Mouse (Mus musculus) c-Kit-positive CD71-positive TER-119-negative erythroid progenitor cells, embryonic 14.5 days (primary cell): Measurements from ENCODE around the gene Luzp1.

Experiments
- DNase-seq: peaks from one replicate; pipeline ENCODE4 v3.0.0-alpha.2; 2013; ENCODE audit warnings: low read depth

Gene Luzp1

GRCm38 (mm10) chr4:136462839-136463178 lies 6.8 kb upstream of the Luzp1 start:
- DNase-seq: no peak

DNA sequence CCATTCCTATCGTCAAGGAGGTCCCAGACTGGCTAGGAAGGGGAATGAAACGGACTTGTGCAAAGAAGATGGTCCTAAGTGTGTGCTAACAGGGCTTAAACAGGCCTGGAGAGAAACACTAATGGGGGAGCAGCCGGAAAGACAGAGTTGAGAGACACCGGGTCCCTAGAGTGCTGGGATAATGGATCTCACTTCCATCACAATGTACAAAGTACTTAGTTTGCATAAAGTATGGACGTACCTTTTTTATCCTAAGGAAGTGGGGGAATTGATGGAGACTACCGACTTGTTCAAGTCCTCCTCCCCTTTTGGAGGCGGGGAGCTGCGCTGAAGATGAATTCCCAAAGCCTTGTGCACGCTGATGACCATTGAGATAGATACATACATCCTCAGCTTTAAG lies 6.1 kb upstream of the Luzp1 start:
- DNase-seq: no peak

DNA sequence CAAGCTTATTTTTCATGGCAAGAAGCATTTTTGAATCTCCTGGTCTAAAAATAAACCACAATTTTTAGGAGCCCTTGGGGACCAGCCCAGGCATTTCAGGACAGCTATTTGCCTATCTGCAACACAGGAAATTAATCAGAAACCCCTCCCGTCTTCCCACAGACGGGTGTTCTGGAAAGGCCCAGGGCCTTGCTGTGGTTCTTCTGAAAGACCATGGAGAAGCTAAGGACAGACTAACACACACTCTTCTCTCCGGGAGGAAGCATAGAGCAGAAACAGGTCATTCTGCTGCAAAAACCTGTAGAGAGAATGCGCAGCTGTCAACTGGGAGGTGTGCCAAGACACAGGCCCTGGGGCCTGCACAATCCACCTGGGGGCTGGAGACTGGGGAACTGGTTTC lies 3.3 kb upstream of the Luzp1 start:
- DNase-seq: no peak

- no peak for DNase-seq
Measured at GRCm38 (mm10) chr4:136468553-136469327, 821 bp upstream of the Luzp1 start.

- no peak for DNase-seq
Measured at GRCm38 (mm10) chr4:136469941-136470346, 383 bp downstream of the Luzp1 start.

GRCm38 (mm10) chr4:136470347-136471071 lies 948 bp downstream of the Luzp1 start:
- DNase-seq: no peak

DNA sequence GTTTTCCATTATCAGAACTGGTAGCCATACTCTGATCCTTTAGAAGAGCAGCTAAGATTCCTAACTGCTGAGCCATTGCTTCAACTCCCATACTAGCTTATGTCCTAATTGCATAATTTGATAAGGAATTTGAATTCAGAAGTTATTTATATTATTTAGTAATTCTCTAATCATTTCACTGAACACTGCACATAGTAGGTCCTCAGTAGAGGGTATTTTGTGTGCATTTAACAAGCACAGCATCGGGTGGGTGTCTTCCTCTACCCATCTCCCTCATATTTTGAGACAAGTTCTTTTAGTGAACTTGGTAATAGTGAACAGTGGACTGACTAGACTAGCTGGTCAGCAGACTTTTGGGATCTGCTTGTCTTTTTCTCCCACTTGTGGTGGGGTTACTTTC lies 7.1 kb downstream of the Luzp1 start:
- no peak for DNase-seq

GRCm38 (mm10) chr4:136486549-136486948 lies 17.0 kb downstream of the Luzp1 start:
- DNase-seq: no peak

DNA sequence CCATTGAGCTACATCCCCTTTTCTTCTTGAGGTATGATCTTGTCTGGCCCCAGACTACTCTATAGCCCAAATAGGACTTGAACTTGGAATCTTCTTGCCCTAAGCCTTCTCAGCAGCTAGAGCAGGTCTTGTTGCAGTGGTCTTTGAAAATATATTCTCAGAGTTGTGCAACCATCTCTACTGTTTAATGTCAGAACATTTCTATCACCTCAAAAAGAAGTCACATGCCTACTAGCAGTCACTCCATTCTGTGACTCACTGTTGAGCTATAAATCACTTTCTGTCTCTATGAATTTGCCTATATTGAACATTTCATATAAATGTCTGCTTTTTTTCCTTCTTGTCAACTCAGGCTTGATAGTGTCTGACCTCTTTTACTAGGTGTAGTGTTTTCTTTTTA lies 26.4 kb downstream of the Luzp1 start:
- DNase-seq: no peak

GRCm38 (mm10) chr4:136505426-136506215 lies 36.1 kb downstream of the Luzp1 start:
- no peak for DNase-seq

DNA sequence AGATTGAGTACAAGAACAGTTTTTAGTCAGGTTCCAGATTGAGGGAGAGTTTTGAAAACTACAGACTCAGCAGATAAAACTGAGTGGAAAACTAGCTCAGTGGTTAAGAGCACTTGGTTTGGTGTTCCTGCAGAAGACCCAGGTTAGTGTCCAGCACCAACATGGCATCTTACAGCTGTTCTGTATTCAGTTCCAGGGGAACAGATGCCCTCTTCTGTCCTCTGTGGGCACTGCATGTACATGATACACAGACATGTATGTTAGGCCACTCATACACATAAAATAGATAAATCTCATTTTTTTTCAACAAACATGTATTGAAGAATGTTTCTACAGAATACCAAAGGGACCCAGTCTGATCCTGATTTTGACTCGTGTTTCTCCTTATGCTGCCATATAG lies 40.3 kb downstream of the Luzp1 start:
- no peak for DNase-seq

GRCm38 (mm10) chr4:136511708-136512107 lies 42.1 kb downstream of the Luzp1 start:
- no peak for DNase-seq

DNA sequence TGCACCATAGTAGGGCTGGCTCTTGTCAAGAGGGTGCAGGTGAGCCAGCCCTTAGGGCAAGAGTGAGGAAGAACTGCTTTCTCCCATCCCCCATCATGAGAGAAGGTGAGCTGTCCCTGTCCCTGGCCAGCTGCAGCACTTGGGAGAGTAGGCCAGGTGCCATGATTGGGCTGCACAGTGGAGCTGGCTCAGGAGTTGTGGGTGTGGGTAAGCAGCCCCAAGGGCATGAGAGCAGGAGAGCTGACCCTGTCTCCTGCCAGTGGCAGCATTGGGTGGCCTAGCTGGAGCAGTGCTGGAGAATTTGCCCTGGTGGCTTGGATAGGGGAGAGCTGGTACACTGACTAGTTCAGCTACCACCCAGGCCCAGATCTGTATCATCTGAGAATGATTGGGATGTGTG lies 43.3 kb downstream of the Luzp1 start:
- no peak for DNase-seq

DNA sequence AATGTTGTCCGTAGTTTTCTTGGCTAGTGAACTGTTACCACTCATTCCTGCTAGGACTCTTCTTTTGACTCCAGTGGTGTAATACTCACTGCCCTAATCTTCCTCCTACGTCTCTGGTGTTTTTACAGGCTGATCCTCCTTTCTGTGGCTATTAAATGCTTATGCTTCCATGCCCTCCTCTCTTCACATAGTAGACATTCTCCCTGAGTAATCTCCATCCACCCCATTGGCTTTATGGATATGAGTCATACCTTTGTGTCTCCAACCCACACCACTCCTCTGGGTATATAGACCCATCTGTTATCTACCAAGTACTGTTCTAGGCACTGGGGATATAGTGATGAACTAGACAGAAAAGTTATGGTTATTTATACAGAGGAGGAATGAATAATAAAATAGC lies 48.6 kb downstream of the Luzp1 start:
- no peak for DNase-seq

GRCm38 (mm10) chr4:136518576-136518975 lies 49.0 kb downstream of the Luzp1 start:
- no peak for DNase-seq

DNA sequence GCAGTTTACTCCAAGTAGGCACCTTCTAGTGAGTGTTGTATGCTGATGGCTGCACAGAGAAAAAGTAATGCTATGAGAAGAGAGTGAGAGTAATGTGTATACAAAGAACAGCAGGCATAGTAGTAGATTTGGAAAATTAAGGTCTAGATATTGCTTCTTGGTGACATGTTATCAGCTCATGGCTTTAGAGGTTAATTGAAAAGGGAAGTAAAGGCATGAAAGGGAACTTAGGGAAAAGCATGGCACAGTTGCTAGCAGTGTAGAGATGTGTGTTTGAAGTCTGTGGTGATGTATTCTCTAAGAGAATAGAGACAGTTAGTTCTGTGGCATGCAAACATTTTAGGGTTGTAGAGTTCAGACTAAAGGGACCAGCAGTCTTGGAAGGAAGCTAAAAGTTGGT lies 50.3 kb downstream of the Luzp1 start:
- DNase-seq: no peak

GRCm38 (mm10) chr4:136521898-136522297 lies 52.3 kb downstream of the Luzp1 start:
- DNase-seq: no peak

DNA sequence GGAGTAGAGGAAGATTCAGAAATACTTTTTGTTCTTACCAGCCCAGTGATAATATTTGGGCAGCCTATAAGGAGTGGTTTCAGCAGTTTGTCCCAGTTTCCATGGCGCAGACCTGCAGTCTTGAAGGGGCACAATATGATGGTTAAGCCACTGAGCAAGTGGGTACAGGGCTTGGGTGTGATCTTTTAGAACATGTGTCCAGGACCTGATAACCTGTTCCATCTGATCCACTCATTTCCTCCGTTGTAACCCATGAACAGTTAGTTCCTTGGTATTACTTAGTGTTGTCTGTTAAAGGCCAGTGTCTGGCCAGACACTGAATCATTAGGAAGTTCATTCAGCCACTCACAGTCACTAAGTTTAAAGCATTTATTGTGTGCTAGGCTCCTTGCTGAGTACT lies 54.7 kb downstream of the Luzp1 start:
- peak; percentile 30 for DNase-seq

GRCm38 (mm10) chr4:136526412-136526811 lies 56.9 kb downstream of the Luzp1 start:
- DNase-seq: peak; percentile 39

DNA sequence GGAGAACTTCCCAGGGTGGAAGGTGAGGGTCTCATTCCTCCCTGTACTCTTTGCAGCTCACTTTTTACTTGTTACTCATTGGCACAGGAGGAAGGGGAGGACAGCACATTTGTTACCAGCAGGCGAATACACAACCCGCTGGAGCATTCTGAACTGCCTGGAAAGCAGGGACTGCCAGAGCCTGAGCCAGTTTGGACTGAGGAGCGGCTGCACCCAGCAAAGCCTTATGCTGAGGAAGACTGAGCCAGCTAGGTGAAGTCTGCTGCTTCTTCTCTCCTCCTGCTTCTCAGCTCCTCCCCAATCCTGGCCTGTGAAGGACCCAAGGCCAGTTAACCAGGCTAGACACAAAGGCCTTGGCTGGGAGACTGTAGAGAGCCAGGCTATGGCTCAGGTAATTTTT lies 75.6 kb downstream of the Luzp1 start:
- DNase-seq: no peak

DNA sequence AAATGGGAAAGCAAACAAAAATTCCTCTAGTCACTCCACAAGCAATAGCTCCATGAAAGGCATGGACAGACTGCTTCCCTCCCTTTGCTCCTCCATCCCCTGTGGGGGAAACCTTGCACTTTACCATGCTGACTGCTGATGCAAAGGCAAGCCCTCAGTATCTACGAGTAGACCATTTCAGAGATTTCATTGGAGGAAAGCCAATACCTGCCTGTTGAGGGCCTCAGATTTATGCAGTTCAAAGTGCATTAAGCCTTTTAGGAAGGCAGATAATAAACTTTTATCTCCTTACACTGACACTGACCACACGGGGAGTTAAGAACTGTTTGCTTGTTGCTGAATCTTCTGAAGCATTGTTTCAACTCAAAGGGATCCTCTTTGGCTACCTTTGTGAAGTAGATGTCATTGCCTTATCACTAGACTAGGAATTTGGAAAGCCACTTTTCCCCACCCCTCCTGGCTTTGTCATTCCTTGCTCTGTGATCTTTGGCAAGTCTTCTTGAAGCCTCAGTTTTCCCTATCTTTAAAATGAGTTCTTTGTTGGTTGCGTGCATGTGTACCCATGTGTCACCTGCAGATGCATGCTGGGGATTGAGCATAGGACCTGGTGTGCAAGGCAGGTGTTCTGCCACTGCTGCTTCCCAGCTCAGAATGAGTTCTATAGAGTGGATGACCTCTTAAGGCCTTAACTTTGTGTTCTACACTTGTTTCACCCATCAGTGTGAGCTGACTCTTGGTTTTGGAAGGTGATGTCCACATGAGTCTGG lies 76.9 kb downstream of the Luzp1 start:
- no peak for DNase-seq

DNA sequence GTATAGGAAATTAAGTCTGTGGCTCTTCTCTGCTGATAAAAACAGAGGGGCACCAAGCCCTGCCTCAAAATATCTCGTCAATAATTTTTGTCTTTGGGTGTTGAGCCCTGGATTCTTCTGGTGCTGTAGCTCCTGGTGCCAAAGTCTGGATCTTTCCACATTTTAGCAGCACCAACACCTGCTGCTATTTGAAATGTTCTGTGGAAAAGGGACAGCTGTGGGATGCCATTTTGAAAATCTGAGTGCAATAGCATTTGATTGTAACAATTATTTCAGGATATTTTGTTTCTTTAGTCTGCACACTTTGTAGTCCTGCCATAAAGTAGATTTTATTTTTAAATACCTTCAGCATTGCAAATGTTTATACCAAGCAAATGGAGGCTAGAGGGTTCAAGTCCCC lies 78.2 kb downstream of the Luzp1 start:
- DNase-seq: no peak
